Mouse (Mus musculus) right cerebral cortex, postnatal 4 days (tissue): ENCODE measurements around the gene Ccdc187.
A peak's percentile ranks its signal among the peaks of the same experiment; 100 is the strongest.

Source experiments
- DNase-seq: peaks from one replicate; pipeline ENCODE4 v3.0.0-alpha.2; 2022

Ccdc187 gene

DNA sequence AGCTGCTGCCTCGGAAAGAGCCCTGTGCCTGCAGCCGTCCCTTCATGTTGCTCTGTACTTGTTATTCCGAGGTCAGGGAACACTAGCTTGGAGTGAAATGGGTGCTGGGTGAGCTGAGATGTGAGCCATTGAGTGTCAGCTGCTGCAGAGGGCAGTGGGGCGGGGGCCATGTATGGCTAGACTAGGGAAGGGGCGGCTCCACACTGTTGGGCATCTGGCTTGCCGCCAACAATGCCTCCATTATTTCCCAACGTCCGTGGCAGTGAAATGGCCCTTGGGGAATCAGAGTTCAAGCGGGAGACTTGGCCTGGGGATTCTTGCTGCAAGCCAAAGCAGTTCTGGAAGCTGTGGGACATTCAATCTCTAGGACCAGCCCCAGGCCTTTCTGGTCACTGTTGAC is 86.8 kb downstream of the Ccdc187 start:
- no peak for DNase-seq

DNA sequence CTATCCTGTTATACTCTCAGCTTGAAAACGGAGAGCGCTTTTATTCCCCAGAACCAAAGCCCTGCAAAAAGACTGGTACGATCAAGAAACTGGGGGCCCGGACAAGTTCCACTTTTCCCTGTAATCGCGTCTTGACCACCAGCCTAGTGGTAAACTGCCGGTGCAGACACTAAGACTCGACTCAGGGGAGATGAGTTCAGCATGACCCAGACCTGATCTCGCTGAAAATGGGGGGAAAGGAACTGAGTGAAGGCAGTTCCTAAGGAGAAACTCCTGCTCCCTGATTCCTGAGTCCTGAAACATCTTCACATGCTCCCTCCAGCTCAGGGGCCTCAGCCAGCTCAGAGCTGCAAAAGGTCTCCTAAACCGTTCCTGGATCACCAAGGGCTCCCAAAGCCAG is 88.6 kb downstream of the Ccdc187 start:
- DNase-seq: no peak

DNA sequence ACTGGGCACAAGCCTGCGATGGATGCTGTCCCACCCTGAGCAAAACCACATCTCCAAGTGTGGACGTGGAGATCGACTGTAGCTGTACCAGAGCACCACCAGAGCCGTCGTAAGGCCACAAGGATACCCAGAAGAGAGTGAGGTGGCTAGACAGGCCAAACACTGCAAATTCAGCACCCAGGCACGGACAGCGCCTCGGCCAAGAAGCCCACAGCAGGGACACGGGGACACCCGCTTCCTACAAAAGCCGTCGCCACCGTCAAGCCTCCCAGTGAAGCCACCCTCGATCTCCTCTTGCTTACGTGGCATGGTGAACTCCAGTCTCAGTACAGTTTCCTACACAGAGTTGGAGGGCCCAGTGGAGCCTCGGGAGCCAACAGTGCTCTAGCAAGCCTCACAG is 89.2 kb downstream of the Ccdc187 start:
- peak; percentile 23 for DNase-seq

DNA sequence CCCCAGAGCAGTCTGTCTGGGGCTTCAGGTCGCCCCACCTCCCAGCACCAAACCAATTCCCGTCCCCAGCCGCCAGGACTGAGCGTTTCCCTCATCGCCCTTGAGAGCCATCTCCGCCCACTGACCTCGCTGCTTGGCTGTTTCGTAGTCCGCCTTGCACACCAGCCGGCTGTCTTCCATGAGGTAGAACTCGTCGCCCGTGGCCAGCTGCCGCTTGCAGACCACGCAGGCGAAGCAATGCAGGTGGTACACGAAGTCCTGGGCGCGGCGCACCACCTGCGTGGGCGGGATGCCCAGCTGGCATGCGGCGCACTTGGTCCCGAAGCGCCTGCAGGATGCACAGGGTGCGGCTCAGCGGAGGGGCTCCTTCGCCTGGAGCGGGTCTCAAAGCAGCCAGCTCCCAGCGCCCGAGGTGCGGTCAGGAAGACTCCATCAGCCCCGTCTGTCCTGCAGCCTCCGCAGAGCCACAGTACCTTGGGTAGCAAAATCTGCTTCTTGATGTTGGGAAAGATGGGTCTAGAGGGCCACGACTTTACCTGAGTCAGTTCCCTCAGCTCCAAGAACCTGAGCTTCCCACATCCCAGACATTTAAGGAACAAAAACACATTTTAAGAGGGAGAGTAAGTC is 91.4 kb downstream of the Ccdc187 start:
- no peak for DNase-seq

DNA sequence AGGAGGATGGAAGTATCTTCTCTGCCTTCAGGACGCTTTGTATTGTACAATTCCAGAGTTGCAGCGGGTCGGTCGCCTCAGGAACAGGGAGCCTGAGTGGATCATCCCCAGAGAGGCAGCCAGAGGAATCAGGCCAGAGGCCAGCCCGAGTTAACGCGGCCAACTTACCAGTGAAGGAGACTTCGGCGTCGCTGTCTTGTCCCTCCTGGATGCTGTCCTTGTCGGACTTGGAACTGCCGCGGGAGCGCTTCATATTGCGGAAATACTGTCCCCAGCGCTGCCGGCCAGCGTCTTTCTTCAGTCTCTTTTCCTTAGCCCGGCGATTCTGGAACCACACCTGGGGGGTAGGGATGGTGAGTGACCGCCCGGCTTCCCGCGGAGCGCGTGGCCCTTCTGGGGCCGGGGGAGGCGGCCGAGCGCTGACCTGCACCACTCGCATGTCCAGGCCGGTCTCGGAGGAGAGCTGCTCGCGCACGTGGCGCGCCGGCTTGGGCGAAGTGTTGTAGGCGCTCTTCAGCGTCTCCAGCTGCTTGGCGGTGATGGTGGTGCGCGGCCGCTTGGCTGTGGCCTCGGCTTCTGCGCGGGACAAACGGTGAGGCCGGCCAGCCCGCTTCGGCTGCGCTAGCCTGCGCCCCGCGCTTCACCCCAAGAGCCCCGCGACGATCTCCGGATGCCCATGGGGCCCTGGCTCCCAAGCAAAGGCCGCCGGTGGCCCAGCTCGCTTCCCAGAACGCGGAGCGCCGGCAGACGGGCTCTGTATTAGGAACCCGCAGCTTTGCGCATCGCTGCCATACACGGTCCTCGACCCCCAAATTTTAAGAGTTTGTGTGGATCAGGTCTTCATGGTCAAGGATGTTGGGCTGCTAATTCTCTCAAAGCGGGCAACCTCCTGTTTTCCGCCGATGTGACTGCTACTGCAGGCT is 92.2 kb downstream of the Ccdc187 start:
- DNase-seq: no peak

DNA sequence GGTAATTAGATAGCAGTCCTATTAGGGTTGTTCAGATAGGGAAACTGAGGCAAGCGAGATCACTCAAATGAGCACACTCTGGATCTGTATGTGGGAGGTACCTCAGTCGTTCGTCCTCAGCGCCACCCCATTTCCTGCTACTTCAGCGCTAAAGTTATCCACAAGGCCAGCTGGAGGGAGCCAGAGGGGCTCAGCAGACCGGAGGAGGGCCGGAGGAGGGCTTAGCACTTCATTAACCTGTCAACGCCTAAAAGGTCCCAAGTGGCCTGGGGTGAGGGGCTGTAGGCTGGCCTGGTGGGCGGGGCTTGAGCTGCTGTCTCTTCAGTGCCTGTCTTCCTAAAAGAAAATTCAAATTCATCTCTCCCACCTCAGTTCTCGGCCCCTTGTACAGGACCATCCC is 95.9 kb downstream of the Ccdc187 start:
- no peak for DNase-seq

DNA sequence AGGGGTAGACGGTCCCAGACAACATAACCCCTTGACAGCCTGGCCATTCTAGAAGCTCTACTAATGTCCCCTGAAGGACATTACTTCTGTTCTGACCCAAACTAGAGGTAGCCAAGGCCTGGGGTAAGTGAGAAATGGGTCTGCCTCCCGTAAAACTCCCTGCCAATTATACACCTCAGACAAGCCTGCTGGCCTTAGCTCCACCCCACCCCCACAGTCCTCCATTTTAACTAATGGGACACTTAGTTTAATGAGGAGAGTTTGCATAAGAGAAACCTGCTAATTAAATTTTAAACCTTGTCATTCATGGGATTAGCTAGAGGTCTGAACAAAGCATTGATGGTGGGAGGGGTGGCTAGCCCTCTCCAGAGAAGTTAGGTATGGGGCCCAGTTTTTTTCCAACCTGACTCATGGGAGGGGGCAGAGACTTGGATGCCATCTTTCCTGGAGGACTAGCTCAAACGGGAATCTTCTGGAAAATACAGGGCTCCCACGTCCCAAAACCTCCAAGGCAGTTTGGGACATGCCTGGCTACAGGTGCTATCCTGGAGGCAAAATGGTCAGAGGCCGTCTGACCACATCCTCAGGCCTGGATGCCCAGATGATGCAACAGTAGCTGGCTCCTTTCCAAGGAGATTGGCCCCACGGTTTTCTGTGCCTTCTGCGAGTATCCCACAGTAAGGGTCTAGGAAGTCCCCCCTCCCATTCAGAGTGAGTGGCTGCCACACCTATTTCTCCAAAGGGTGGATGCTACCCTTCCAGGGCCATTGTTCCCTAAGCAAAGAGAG is 99.6 kb downstream of the Ccdc187 start:
- no peak for DNase-seq
